Mouse (Mus musculus) embryonic stem cell, embryonic (primary cell): ENCODE measurements around the gene Sorcs2.

Experiments
- CTCF ChIA-PET, 4 experiments: fragments of 300-600 bp in 2 of 4; fragments of 350-600 bp in 2 of 4; sonication (Branson Sonifier 250); formaldehyde crosslinking; loops; one replicate each; lab custom pipeline; 2022; ENCODE audit warnings: inconsistent platforms in 2 of 4; lab: Charles Lee
- POLR2A ChIA-PET, 4 experiments: fragments of 300-600 bp in 2 of 4; fragments of 350-600 bp in 2 of 4; sonication (Branson Sonifier 250); formaldehyde crosslinking; loops; one replicate each; lab custom pipeline; 2022; ENCODE audit warnings: antibody characterized with exemption in 4 of 4, inconsistent platforms in 1 of 4; lab: Charles Lee

The Sorcs2 gene

GRCm38 (mm10) chr5:36397384-36397759 lies 567 bp downstream of the Sorcs2 start:
- POLR2A ChIA-PET, result interaction anchor here in 3 of 4 experiments (1.0 to 1.6 kb wide), 4 partner anchors 17 to 160 kb away, joined by 3 to 5 read pairs (median 4); no protein-coding TSS in a partner anchor

DNA sequence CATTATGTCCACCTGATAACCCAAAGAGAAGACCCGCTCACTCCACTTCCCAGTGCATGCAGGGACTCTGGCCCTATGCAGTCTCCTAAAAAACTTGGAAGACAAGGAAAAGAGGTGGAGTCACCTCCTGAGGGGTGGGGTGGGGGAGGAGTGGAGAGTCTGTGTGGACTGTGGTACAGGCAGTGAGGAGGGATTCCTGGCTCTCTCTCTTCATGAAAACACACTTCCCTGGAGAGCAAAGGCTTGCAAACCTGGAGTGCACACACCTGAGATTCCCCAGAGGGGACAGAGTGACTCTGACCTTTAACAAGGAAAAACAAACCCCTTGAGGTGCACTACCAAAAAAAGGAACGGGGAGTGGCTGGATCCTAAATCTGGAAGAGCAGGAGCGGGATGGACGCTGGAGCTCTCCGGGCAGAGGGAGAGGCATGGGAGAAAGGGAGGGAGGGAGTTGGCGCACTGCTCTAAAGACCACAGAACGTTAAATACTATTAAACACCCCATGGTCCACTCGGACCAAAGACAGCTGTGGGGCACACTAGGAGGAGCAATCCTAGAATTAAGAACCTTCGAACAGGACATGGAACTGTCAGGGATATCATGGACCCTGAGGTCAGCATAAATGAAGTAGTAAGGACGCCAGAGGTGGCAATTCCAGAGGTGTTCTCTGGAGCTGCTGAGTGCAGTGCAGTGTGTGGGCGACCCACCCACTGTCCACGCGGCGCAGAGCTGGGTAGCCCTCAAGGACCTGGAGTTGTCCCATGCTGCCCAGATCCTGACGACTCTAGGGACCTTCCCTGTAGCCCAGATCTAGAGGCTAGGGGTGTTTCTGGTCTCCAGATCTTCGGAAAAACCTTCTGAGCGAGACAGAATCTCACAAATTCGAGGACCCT lies 1.2 kb downstream of the Sorcs2 start:
- CTCF ChIA-PET, result interaction anchor here (0.5 to 8.4 kb wide), 79 partner anchors 9 to 1221 kb away, joined by 3 to 152 read pairs (median 4); partner anchors contain the start of gene Grpel1 (in 2 of the 4)
- POLR2A ChIA-PET, result interaction anchor here in 3 of 4 experiments (0.6 to 1.6 kb wide), 11 partner anchors 18 to 421 kb away, joined by 3 to 6 read pairs (median 4); partner anchors contain the start of gene Grpel1 (in 1 of the 3)

More at GRCm38 (mm10) chr5:36397384-36397759, 567 bp downstream of the Sorcs2 start:
- CTCF ChIA-PET, result interaction anchor here (0.6 to 8.4 kb wide), 67 partner anchors 8 to 1342 kb away, joined by 3 to 152 read pairs (median 4); partner anchors contain the start of genes Grpel1 (in 2 of the 4) and Man2b2 (in 1 of the 4)

GRCm38 (mm10) chr5:36396011-36396410 lies 1.9 kb downstream of the Sorcs2 start:
- CTCF ChIA-PET, result interaction anchor here (0.5 to 8.4 kb wide), 71 partner anchors 8 to 729 kb away, joined by 3 to 152 read pairs (median 4); partner anchors contain the start of gene Grpel1 (in 2 of the 4)

GRCm38 (mm10) chr5:36394840-36395515 lies 3.0 kb downstream of the Sorcs2 start:
- ChIA-PET CTCF (interaction anchor here in 3 of 4 experiments (0.5 to 8.4 kb wide), 19 partner anchors 12 to 412 kb away, joined by 3 to 152 read pairs (median 9); no protein-coding TSS in a partner anchor), POLR2A (interaction anchor here in 3 of 4 experiments (1.0 to 1.4 kb wide), 3 partner anchors 13 to 104 kb away, joined by 3 read pairs; no protein-coding TSS in a partner anchor)

More at GRCm38 (mm10) chr5:36396011-36396410, 1.9 kb downstream of the Sorcs2 start:
- POLR2A ChIA-PET, result interaction anchor here in 3 of 4 experiments (0.6 to 1.6 kb wide), 12 partner anchors 14 to 420 kb away, joined by 3 to 6 read pairs (median 4); partner anchors contain the start of gene Grpel1 (in 1 of the 3)

DNA sequence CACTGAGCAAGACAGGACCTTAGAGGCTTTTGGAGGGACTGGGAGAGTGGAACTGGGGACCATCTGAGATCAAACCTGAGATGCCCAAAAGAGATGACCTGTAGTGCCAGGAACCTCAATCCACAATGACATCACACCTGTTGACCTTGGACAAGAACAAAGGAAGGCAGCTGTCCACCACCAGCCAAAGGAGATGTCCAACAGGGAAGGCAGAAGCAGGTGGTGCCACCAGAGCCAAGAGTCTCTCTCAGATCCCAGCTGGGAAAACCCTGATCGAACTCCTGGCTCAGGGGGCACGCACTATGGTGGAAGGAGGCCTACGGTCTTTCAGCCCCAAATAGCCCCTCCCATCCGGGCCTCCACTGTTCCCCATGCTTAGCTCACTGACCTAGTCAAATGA lies 6.2 kb downstream of the Sorcs2 start:
- ChIA-PET POLR2A (no interaction called here), CTCF (no interaction called here)

DNA sequence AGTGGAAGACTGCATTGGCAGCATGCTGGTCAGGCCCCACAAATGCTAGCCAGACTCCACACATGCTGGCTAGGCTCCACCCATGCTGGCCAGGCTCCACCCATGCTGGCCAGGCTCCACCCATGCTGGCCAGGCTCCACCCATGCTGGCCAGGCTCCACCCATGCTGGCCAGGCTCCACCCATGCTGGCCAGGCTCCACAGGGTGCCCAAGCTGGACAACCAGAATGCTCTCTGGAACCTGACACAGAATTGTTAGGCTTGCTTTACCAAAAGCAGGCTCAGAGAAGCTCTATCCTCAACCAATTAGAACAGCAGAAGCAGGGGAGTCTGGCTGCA lies 7.4 kb downstream of the Sorcs2 start:
- ChIA-PET CTCF (interaction anchor here in 2 of 4 experiments (0.6 to 1.5 kb wide), 5 partner anchors 8 to 568 kb away, joined by 3 to 5 read pairs (median 4); partner anchors contain the start of gene Sorcs2 (in 1 of the 2)), POLR2A (interaction anchor here in 1 of 4 experiments (1.2 to 4.3 kb wide), 2 partner anchors 15 to 28 kb away, joined by 4 to 15 read pairs; no protein-coding TSS in a partner anchor)

- POLR2A ChIA-PET, result interaction anchor here in 2 of 4 experiments (1.2 to 4.3 kb wide), 4 partner anchors 14 to 74 kb away, joined by 3 to 15 read pairs (median 5); partner anchors contain the start of gene Grpel1 (in 1 of the 2)
- CTCF ChIA-PET, result interaction anchor here in 2 of 4 experiments (0.6 to 1.5 kb wide), 5 partner anchors 8 to 569 kb away, joined by 3 to 5 read pairs (median 4); partner anchors contain the start of gene Sorcs2 (in 1 of the 2)
Measured at GRCm38 (mm10) chr5:36389731-36390590, 8.0 kb downstream of the Sorcs2 start.

GRCm38 (mm10) chr5:36385062-36385461 lies 12.9 kb downstream of the Sorcs2 start:
- ChIA-PET POLR2A (interaction anchor here in 2 of 4 experiments (0.8 to 1.1 kb wide), 3 partner anchors 9 to 10 kb away, joined by 3 to 6 read pairs (median 4); no protein-coding TSS in a partner anchor), CTCF (interaction anchor here in 1 of 4 experiments (1.2 kb wide), 1 partner anchor 403 kb away, joined by 3 read pairs; no protein-coding TSS in a partner anchor)

DNA sequence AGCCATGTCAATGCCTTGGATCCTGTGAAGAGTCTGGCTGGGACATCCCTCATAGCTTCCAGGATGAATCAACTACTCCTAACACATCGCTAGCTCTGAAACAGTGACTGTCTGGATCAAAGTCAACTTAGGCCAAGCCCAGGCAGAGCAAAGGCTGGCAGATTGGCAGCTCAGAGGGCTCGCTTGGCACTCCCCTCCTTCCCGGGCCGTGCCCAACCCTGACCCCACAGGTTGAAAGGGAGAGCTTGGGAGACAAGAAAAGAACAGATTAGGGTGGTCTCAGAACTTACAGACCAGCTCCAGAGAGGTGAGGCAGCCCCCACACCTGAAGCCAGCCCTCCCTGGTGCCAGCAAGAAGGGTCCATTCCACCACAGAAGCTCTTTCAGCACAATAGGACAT lies 14.5 kb downstream of the Sorcs2 start:
- CTCF ChIA-PET, result interaction anchor here in 2 of 4 experiments (0.7 to 2.6 kb wide), 3 partner anchors 12 to 350 kb away, joined by 3 to 12 read pairs (median 4); no protein-coding TSS in a partner anchor
- POLR2A ChIA-PET, result interaction anchor here in 1 of 4 experiments (0.6 kb wide), 1 partner anchor 310 kb away, joined by 5 read pairs; no protein-coding TSS in a partner anchor

DNA sequence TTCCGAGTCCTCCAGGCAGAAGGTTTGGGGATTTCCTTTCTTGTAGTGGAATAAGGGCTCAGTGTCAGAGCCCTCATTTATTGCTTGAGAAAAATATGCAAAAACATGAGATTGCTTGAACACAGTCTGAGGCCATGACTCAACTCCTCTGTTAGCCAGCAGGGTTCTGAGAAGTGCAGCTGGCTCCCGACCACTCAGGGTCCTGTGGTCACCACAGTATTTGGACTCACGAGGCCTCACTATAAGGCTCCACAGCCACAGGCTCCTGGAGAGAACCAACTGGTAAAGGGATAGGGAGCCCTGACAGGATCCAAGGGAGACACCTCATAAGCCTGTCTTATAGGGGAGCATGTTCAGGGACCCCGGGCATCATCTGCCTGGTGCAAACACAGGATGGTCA lies 15.2 kb downstream of the Sorcs2 start:
- POLR2A ChIA-PET, result no interaction called here
- CTCF ChIA-PET, result interaction anchor here in 2 of 4 experiments (0.6 to 2.6 kb wide), 2 partner anchors 13 to 19 kb away, joined by 6 to 12 read pairs; no protein-coding TSS in a partner anchor

- CTCF ChIA-PET, result interaction anchor here in 2 of 4 experiments (0.6 to 2.6 kb wide), 3 partner anchors 13 to 18 kb away, joined by 3 to 12 read pairs (median 6); partner anchors contain the start of gene Sorcs2 (in 1 of the 2)
- POLR2A ChIA-PET, result interaction anchor here in 2 of 4 experiments (0.5 to 1.1 kb wide), 2 partner anchors 9 to 13 kb away, joined by 3 read pairs; no protein-coding TSS in a partner anchor
Measured at GRCm38 (mm10) chr5:36382134-36382693, 15.7 kb downstream of the Sorcs2 start.

DNA sequence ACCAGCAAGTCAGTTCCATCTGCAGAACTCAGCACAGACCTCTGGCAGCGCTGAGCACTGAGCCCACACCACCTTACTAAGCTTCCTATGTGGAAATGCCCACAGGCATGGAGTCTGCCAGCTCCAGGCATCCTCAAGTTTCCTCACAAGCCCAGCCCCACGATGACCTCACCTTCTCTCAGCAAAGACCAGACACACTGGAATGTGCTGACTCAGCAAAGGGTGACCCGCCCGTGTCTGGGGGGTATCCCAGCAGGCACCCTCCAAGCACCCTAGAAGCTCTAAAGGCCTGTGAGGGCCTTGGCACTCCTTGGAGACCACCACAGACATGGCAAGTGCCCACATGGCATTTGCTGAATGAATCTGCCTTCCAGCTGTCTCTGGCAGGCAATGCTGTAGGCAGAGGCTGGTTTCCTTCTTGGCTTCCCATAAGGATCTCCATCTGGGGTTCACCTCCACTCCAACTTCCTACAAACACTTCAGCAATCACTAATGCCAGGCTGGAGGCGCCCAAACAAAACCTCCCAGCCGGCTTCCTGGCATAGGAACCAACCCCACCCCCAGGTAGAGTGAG lies 17.9 kb downstream of the Sorcs2 start:
- POLR2A ChIA-PET, result interaction anchor here in 1 of 4 experiments (1.2 kb wide), 1 partner anchor 14 kb away, joined by 3 read pairs; no protein-coding TSS in a partner anchor

GRCm38 (mm10) chr5:36378370-36378738 lies 19.6 kb downstream of the Sorcs2 start:
- ChIA-PET POLR2A (interaction anchor here in 1 of 4 experiments (1.9 to 5.2 kb wide), 2 partner anchors 10 to 14 kb away, joined by 5 to 28 read pairs; no protein-coding TSS in a partner anchor), CTCF (interaction anchor here in 1 of 4 experiments (0.6 kb wide), 1 partner anchor 39 kb away, joined by 5 read pairs; no protein-coding TSS in a partner anchor)

More for the DNA sequence above, 17.9 kb downstream of the Sorcs2 start:
- CTCF ChIA-PET, result interaction anchor here in 1 of 4 experiments (0.6 kb wide), 1 partner anchor 15 kb away, joined by 3 read pairs; no protein-coding TSS in a partner anchor

DNA sequence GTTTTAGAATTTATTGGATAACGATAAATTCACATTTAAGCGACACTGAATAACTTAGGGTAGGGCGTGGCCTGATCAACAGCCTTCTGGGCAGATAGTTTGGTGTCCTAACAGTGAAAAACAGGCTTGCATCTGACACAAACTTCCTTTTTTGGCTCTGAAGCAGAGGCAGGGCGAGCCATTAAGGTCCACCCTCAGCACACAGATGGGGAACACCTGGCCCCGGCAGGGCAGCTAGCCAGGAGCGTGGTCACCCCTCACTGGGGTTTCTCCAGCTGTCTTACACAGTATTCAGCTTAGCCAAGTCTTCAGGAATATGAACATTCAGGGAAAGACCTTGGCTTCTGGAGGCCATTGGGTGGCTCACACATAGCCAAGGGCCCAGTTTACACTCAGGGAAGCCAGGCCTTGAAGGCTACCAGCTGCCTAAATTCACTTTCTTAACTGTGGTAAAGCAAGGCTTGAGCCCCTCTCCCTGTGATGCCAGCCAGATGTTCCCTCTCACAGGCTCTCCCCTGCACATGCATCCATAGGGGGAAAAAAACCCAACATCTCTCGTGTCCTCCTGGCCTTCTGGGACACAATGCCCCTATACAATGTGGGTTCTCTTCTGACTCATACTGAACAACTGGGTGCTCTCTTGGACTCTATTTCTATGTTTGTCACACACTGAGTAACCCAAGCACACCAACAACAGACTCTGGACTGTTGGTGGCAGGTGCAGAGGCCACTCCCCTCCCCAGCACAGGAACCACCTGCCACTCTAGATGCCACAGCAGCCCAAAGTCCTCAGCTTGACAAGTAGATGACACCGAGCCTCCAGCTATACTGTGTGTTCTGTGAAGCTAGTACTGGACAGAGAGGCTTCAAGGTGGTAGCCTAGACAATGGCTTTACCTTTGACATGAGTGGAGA lies 20.2 kb downstream of the Sorcs2 start:
- ChIA-PET POLR2A (interaction anchor here in 2 of 4 experiments (1.9 to 5.2 kb wide), 4 partner anchors 10 to 14 kb away, joined by 5 to 35 read pairs (median 22); no protein-coding TSS in a partner anchor), CTCF (interaction anchor here in 1 of 4 experiments (1.2 kb wide), 1 partner anchor 14 kb away, joined by 3 read pairs; no protein-coding TSS in a partner anchor)
